Mouse (Mus musculus): ENCODE results near the gene Ppp2r1a. TPM values are rescaled to one million over a fixed set of nuclear protein-coding genes. Genes with fewer than 3 reads are reported as not detected.
A peak's percentile ranks its signal among the peaks of the same experiment; 100 is the strongest.

Ppp2r1a gene
- polyA plus RNA-seq, 1 experiment from 2014 or later, result 850 TPM

DNA sequence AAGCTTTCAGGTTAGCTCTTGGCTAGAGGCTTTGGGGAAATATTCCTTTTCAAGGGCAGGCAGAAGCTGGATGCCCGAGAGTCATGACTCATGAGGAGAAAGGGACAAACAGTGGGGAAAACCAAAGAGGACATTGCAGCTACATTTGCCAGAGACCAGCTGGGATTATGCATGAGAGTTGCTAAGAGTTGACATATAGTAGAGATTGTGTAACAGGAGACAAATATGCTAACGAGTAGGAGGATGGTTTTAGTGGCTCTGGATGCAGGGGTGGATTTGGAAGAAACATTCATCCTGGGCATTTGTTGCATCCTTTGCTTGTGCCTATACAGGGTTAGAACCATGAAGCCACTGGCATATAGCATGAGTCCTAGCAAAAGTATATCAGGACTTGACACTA lies 48.6 kb downstream of the Ppp2r1a start:
- ATAC-seq (ENCODE audit: low read depth), result no peak
- no peaks in the 10 kb centered on the region for H3K27me3 ChIP-seq (ENCODE audit: control insufficient read depth, insufficient read depth, low read length)
- H3K27ac ChIP-seq (ENCODE audit: low read depth, low read length), result no peak overlapping the region
- no peak overlapping the region for H3K4me2 ChIP-seq (ENCODE audit: low read depth, low read length)
- no peaks in the 10 kb centered on the region for H3K9me3 ChIP-seq (ENCODE audit: control insufficient read depth, low read length)
- no peak overlapping the region for H3K9ac ChIP-seq (replicated peaks; ENCODE audit: low read depth, low read length)
- no peaks in the 10 kb centered on the region for H3K4me1 ChIP-seq (ENCODE audit: control insufficient read depth, insufficient read depth, low read length)
- H3K36me3 ChIP-seq (ENCODE audit: control insufficient read depth, insufficient read depth, low read length), result no peaks in the 10 kb centered on the region
- 74% methylated on average over 2 of the region's 2 CpGs for WGBS
- no peak overlapping the region for H3K4me3 ChIP-seq (ENCODE audit: low read depth, low read length)

DNA sequence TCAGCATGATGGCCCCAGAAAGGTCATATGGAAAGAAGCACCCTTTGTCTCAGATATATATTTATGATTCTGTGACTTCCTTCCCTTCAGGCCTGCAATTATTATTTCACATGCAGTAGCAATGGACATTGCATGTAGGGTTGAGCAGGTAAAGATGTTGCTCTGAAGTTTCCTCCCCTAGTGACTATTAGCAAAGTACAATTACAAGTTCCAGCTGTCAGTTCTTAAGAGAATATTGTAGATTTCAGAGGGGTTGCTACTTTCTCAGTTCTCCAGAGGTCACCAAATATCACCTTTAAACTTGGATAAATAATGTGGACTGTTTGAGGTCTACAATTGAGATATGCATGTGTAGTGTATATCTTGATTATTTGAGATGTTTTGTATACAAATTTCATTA lies 51.3 kb downstream of the Ppp2r1a start, which contains the start of gene Vmn1r233:
Gene Vmn1r233, minus strand, starts transcription at position 101 of the 400 bp plus-strand sequence.
- no peak for ATAC-seq (ENCODE audit: low read depth)
- no peak within 1 kb of the TSS for H3K9ac ChIP-seq (replicated peaks; ENCODE audit: low read depth, low read length)

DNA sequence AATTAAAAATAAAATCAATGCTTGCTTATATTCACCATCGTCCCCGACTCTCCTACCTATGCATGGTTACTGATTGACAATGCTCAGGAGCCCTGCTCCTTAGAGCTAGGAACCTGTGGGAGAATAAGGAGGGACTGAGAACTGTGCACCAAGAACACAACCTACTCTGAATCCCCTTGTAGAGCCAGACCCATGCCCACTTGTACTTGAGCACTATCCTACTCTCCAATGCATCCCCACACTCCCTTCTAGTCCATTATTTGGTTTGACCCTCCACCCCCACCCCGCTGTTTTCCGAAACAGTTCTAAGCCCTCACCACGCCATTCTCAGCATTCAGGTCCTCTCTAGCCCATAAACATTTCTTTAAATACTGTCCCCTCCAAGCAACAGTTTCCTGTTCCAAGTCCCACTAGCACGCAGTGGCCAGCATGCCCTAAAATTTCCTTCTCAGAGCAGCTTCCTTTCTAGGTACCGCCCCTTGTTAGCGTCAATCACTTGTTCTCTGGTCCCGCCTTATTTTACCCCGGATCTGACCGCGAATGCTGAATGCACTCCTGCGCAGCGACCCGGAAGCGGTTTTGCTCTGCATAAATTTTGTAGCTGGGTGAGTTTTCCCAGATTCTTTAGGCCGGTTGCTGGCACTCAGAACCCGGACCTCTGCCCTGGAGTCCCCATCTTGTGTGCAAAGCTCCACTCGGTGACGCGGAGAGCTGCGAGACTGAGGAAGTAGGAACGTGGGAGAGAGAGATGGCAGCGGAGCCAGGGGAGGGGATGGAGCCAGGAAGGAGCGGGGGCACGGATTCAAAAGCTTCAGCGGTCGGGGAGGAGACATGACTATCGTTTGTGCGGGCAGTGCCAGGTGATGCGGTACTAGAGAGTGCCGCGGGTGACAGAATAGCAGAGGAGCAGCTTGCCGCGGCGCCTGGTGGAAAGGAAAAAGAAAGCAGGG lies 63.5 kb downstream of the Ppp2r1a start, which contains the start of gene Zfp160:
Gene Zfp160, plus strand, starts transcription at position 522 of the 950 bp plus-strand sequence.
- WGBS, result 6% methylated on average over 36 of the region's 36 CpGs
- H3K27ac ChIP-seq (ENCODE audit: low read depth, low read length), result peak within 1 kb of the TSS; percentile 90
- ATAC-seq (ENCODE audit: low read depth), result peak; percentile 98

More for the DNA sequence above, 51.3 kb downstream of the Ppp2r1a start, which contains the start of gene Vmn1r233:
- Histone ChIP-seq H3K27ac (ENCODE audit: low read depth, low read length) (no peak within 1 kb of the TSS), H3K4me2 (ENCODE audit: low read depth, low read length) (no peak within 1 kb of the TSS), H3K36me3 (ENCODE audit: control insufficient read depth, insufficient read depth, low read length) (no peaks in the 10 kb centered on the region), H3K9me3 (ENCODE audit: control insufficient read depth, low read length) (no peaks in the 10 kb centered on the region), H3K4me1 (ENCODE audit: control insufficient read depth, insufficient read depth, low read length) (no peaks in the 10 kb centered on the region), H3K27me3 (ENCODE audit: control insufficient read depth, insufficient read depth, low read length) (no peaks in the 10 kb centered on the region), H3K4me3 (ENCODE audit: low read depth, low read length) (no peak within 1 kb of the TSS)

DNA sequence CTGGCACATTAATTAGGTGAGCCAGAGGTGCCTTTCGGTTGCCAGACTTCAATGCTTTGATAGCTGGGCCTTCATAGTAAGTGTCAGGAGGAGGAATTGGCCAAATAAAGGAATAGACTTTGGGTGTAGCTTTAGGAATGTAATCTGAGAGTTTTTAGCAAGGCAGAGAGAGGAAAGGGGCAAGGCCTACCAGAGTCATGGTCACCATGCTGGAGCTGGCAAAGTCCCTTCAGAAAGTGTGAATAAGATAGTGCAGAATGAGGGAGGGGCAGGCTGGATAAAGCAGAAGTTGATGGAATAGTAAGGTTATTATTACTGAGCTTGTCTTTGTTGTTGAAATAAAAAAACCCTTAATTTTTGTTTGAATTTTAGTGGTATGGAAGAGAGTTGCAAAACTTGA lies 64.6 kb downstream of the Ppp2r1a start:
- Histone ChIP-seq H3K9ac (replicated peaks; ENCODE audit: low read depth, low read length) (peak overlapping the region; percentile 85), H3K4me3 (ENCODE audit: low read depth, low read length) (peak overlapping the region; percentile 72), H3K9me3 (ENCODE audit: control insufficient read depth, low read length) (no peaks in the 10 kb centered on the region), H3K27ac (ENCODE audit: low read depth, low read length) (peak overlapping the region; percentile 90; the same call in 1 of the 2 replicates), H3K27me3 (ENCODE audit: control insufficient read depth, insufficient read depth, low read length) (no peaks in the 10 kb centered on the region), H3K36me3 (ENCODE audit: control insufficient read depth, insufficient read depth, low read length) (peaks cover 10% of the 10 kb centered on the region), H3K4me1 (ENCODE audit: control insufficient read depth, insufficient read depth, low read length) (peaks cover 9% of the 10 kb centered on the region; the same call in 1 of the 2 replicates), H3K4me2 (ENCODE audit: low read depth, low read length) (peak overlapping the region; percentile 84)
- no peak for ATAC-seq (ENCODE audit: low read depth)
- 15% methylated on average over 1 of the region's 1 CpGs for WGBS

More for the DNA sequence above, 63.5 kb downstream of the Ppp2r1a start, which contains the start of gene Zfp160:
- peak within 1 kb of the TSS; percentile 85 for H3K9ac ChIP-seq (replicated peaks; ENCODE audit: low read depth, low read length)
- H3K27me3 ChIP-seq (ENCODE audit: control insufficient read depth, insufficient read depth, low read length), result no peaks in the 10 kb centered on the region
- H3K4me3 ChIP-seq (ENCODE audit: low read depth, low read length), result peak within 1 kb of the TSS; percentile 72
- peaks cover 9% of the 10 kb centered on the region; the same call in 1 of the 2 replicates for H3K4me1 ChIP-seq (ENCODE audit: control insufficient read depth, insufficient read depth, low read length)
- H3K36me3 ChIP-seq (ENCODE audit: control insufficient read depth, insufficient read depth, low read length), result peaks cover 6% of the 10 kb centered on the region
- no peaks in the 10 kb centered on the region for H3K9me3 ChIP-seq (ENCODE audit: control insufficient read depth, low read length)
- H3K4me2 ChIP-seq (ENCODE audit: low read depth, low read length), result peak within 1 kb of the TSS; percentile 84

Other genes with a start within 250 kb of the Ppp2r1a start
- not detected in 2 replicates for gene Vmn1r227, start 215.5 kb upstream of the Ppp2r1a start, polyA plus RNA-seq (2014; fragmentation: Nextera tagmentation; extraction: Ambion mirVana)
- not detected in 2 replicates for gene Vmn1r228, start 159.2 kb upstream of the Ppp2r1a start, polyA plus RNA-seq (2014; fragmentation: Nextera tagmentation; extraction: Ambion mirVana)
- gene Vmn1r229, start 133.8 kb upstream of the Ppp2r1a start, polyA plus RNA-seq (2014; fragmentation: Nextera tagmentation; extraction: Ambion mirVana), result not detected in 2 replicates
- not detected in 2 replicates for gene Vmn1r230, start 104.9 kb upstream of the Ppp2r1a start, polyA plus RNA-seq (2014; fragmentation: Nextera tagmentation; extraction: Ambion mirVana)
- not detected in 2 replicates for gene Vmn1r231, start 40.2 kb upstream of the Ppp2r1a start, polyA plus RNA-seq (2014; fragmentation: Nextera tagmentation; extraction: Ambion mirVana)
- gene Vmn1r232, start 25.6 kb upstream of the Ppp2r1a start, polyA plus RNA-seq (2014; fragmentation: Nextera tagmentation; extraction: Ambion mirVana), result not detected in 2 replicates
- gene Vmn1r233, start 51.2 kb downstream of the Ppp2r1a start, polyA plus RNA-seq (2014; fragmentation: Nextera tagmentation; extraction: Ambion mirVana), result not detected in 2 replicates
- 21.5 and 22.2 TPM in 2 replicates for gene Zfp160, start 63.6 kb downstream of the Ppp2r1a start, polyA plus RNA-seq (2014; fragmentation: Nextera tagmentation; extraction: Ambion mirVana)

Data from neural tube, embryonic 14.5 days (tissue).